Comparison of ENCODE assay signal across 8 mouse cellular contexts in the genomic region with DNA sequence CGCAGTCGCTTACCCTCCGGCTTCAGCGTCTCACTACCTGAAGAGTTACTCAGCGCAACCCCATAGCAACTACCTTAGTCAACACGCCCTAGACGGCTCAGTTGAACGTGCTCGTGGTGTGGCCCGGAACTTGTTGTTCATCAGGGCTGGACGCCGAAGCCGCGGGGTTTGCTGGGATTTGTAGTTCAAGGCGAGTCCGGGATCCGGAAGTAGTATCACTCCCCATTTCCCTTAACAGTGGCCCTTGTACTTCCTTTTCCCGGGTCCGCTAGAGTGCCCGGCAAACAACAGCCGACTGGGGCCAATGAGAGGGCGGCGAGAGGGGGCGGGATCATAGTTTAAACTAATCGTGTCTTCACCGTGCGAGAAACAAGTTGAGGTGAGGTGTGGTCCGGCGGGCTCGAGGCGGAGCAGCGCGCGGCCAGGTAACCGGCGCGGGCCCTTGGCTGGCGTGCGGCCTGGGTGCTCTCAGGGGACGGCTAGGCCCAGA. TPM values are rescaled to one million over a fixed set of nuclear protein-coding genes. Genes with fewer than 3 reads are reported as not detected.
DNase-seq lines count a peak whose midpoint lies in the region; ATAC-seq lines count a peak whose summit lies in the region.

Gene Lrrc51 (minus strand): TSS at position 145 of the 490 bp plus-strand sequence.
Gene Numa1 (plus strand): TSS at position 361 of the 490 bp plus-strand sequence.

- H3K27me3 ChIP-seq in hindbrain, embryonic 15.5 days, result no peaks in the 10 kb centered on the region

- peak within 1 kb of the TSS; percentile 84 for H3K9ac ChIP-seq in hindbrain, embryonic 15.5 days

- peak; percentile 98 for ATAC-seq in hindbrain, embryonic 15.5 days (ENCODE audit: low FRiP score, low read depth)

- H3K4me3 ChIP-seq in hindbrain, embryonic 15.5 days, result peak within 1 kb of the TSS; percentile 99

- H3K36me3 ChIP-seq in hindbrain, embryonic 15.5 days, result no peaks in the 10 kb centered on the region

- no peaks in the 10 kb centered on the region for H3K9me3 ChIP-seq in hindbrain, embryonic 15.5 days

- peak within 1 kb of the TSS; percentile 80 for H3K4me2 ChIP-seq in hindbrain, embryonic 15.5 days

- H3K4me1 ChIP-seq in hindbrain, embryonic 15.5 days (replicated peaks), result peaks cover 30% of the 10 kb centered on the region

- peak within 1 kb of the TSS; percentile 81 for H3K27ac ChIP-seq in hindbrain, embryonic 15.5 days (replicated peaks)

- under 1% methylated on average over 40 of the region's 40 CpGs for WGBS in hindbrain, embryonic 15.5 days

- DNase-seq in T-cell, adult 2 months (ENCODE audit: low spot score), result peak; percentile 96
- peak; percentile 95 to 97 for DNase-seq in cerebellum, postnatal 36 days
- DNase-seq in frontal cortex, postnatal 36 days (ENCODE audit: low spot score in 2 of 2), result peak; percentile 97 to 98
- DNase-seq in left cerebral cortex, adult 11 months (ENCODE audit: low spot score), result peak; percentile 95
- peak; percentile 98 for DNase-seq in lung, postnatal 4 days
- DNase-seq in retina, postnatal 7 days (ENCODE audit: low read depth, low spot score), result peak; percentile 89
- peak; percentile 88 for DNase-seq in urinary bladder, adult 2 months (ENCODE audit: low spot score)

RNA-seq across cellular contexts. Expression of gene Lrrc51, which starts in this region (rescaled TPM):
- 12.5 and 15.2 TPM in 2 replicates for polyA plus RNA-seq in hindbrain, embryonic 15.5 days (2015; fragmentation: Nextera tagmentation; extraction: Ambion mirVana)
- polyA plus RNA-seq in urinary bladder, adult 2 months (2012; rRNA removed), result 25.7 and 34.4 TPM in 2 replicates

RNA-seq across cellular contexts. Expression of gene Numa1, which starts in this region (rescaled TPM):
- 43.3 and 46.5 TPM in 2 replicates for polyA plus RNA-seq in hindbrain, embryonic 15.5 days (2015; fragmentation: Nextera tagmentation; extraction: Ambion mirVana)
- polyA plus RNA-seq in urinary bladder, adult 2 months (2012; rRNA removed), result 50.5 and 80.1 TPM in 2 replicates

Comparison
In these comparisons a context has a peak if more than half of its experiments do, and no peak if none do; other contexts are left out.
1. Peak in every context shown above with its lines: DNase-seq, ATAC-seq, H3K4me3 ChIP-seq and H3K27ac ChIP-seq.